Mouse (Mus musculus): ENCODE results near the gene Calcoco2.

Gene Calcoco2

GRCm38 (mm10) chr11:96076221-96077105 lies 35.3 kb downstream of the Calcoco2 start:
- DNase-seq (ENCODE audit: low spot score): no peak

GRCm38 (mm10) chr11:96075509-96076220 lies 36.1 kb downstream of the Calcoco2 start, which contains the start of gene Atp5g1:
Gene Atp5g1 (minus strand): TSS chr11:96075670.
- DNase-seq (ENCODE audit: low spot score): peak; percentile 87

- DNase-seq (ENCODE audit: low spot score): no peak
Measured at GRCm38 (mm10) chr11:96075177-96075508, 36.6 kb downstream of the Calcoco2 start.

- DNase-seq (ENCODE audit: low spot score): no peak
Measured at GRCm38 (mm10) chr11:96074351-96075176, 37.2 kb downstream of the Calcoco2 start.

- DNase-seq (ENCODE audit: low spot score): no peak
Measured at GRCm38 (mm10) chr11:96073295-96073993, 38.3 kb downstream of the Calcoco2 start.

- DNase-seq (ENCODE audit: low spot score): no peak
Measured at GRCm38 (mm10) chr11:96071013-96071412, 40.8 kb downstream of the Calcoco2 start.

GRCm38 (mm10) chr11:96070353-96070752 lies 41.4 kb downstream of the Calcoco2 start:
- DNase-seq (ENCODE audit: low spot score): no peak

GRCm38 (mm10) chr11:96068231-96068630 lies 43.5 kb downstream of the Calcoco2 start:
- no peak for DNase-seq (ENCODE audit: low spot score)

- peak; percentile 86 for DNase-seq (ENCODE audit: low spot score)
Measured at GRCm38 (mm10) chr11:96065215-96065911, 46.4 kb downstream of the Calcoco2 start, which contains the start of gene Ube2z. Gene Ube2z (minus strand): TSS chr11:96065388.

GRCm38 (mm10) chr11:96064521-96065214 lies 47.1 kb downstream of the Calcoco2 start:
- no peak for DNase-seq (ENCODE audit: low spot score)

- no peak for DNase-seq (ENCODE audit: low spot score)
Measured at GRCm38 (mm10) chr11:96058309-96058708, 53.5 kb downstream of the Calcoco2 start.

GRCm38 (mm10) chr11:96050854-96051253 lies 60.9 kb downstream of the Calcoco2 start:
- no peak for DNase-seq (ENCODE audit: low spot score)

GRCm38 (mm10) chr11:96049939-96050338 lies 61.8 kb downstream of the Calcoco2 start:
- DNase-seq (ENCODE audit: low spot score): no peak

Data from urinary bladder, postnatal 10 days (tissue).